ENCODE assay signal across 22 mouse cellular contexts in genomic region chr1:18522902-18523301, GRCm38 (mm10).
DNase-seq lines count a peak whose midpoint lies in the region; ATAC-seq and TF ChIP-seq lines count a peak whose summit lies in the region.
"Had no signal": no experiment of that assay in that cellular context is flagged by ENCODE, and none has a peak within 500 bp of the region (broad histone marks: within the 10 kb centered on the region; RNA-seq: fewer than 3 reads in every experiment).

No protein-coding gene starts in this region.

- peak; percentile 79 for ATAC-seq in intestine, embryonic 14.5 days (replicated peaks; ENCODE audit: low FRiP score, low TSS enrichment, low read depth)
- ATAC-seq in intestine, embryonic 15.5 days, result peak; percentile 87
- peak; percentile 88 for ATAC-seq in intestine, embryonic 16.5 days
- ATAC-seq in intestine, postnatal 0 days, result peak; percentile 96
- ATAC-seq: activated CD4-positive, CD25-positive, alpha-beta regulatory T cell, adult 4 months; CD4-positive, CD25-positive, alpha-beta regulatory T cell, adult 4 months; Patski had no signal

- no peak overlapping the region for H3K9ac ChIP-seq in intestine, embryonic 14.5 days (ENCODE audit: low read length)
- no peak overlapping the region for H3K9ac ChIP-seq in intestine, embryonic 15.5 days
- no peak overlapping the region for H3K9ac ChIP-seq in intestine, embryonic 16.5 days (ENCODE audit: low read depth, low read length)
- no peak overlapping the region for H3K9ac ChIP-seq in intestine, postnatal 0 days (ENCODE audit: low read depth, low read length)

- H3K9me3 ChIP-seq in intestine, embryonic 14.5 days (ENCODE audit: control insufficient read depth, low read length), result no peaks in the 10 kb centered on the region
- no peaks in the 10 kb centered on the region for H3K9me3 ChIP-seq in intestine, embryonic 15.5 days
- H3K9me3 ChIP-seq in intestine, embryonic 16.5 days (ENCODE audit: control insufficient read depth, low read length), result no peaks in the 10 kb centered on the region
- no peaks in the 10 kb centered on the region for H3K9me3 ChIP-seq in intestine, postnatal 0 days (ENCODE audit: control insufficient read depth)
- H3K9me3 ChIP-seq: G1E had no signal

- no peak overlapping the region for H3K27ac ChIP-seq in intestine, embryonic 14.5 days (ENCODE audit: low read depth)
- no peak overlapping the region for H3K27ac ChIP-seq in intestine, embryonic 15.5 days
- no peak overlapping the region for H3K27ac ChIP-seq in intestine, embryonic 16.5 days (ENCODE audit: low read length)
- H3K27ac ChIP-seq in intestine, postnatal 0 days (ENCODE audit: low read depth, low read length), result no peak overlapping the region
- H3K27ac ChIP-seq in cerebellum, adult 2 months (ENCODE audit: insufficient read depth, low read length), result no peak overlapping the region

- H3K4me2 ChIP-seq in intestine, embryonic 14.5 days (ENCODE audit: low read length), result no peak overlapping the region
- no peak overlapping the region for H3K4me2 ChIP-seq in intestine, embryonic 15.5 days (replicated peaks)
- H3K4me2 ChIP-seq in intestine, embryonic 16.5 days (ENCODE audit: low read depth, low read length), result no peak overlapping the region
- H3K4me2 ChIP-seq in intestine, postnatal 0 days (replicated peaks; ENCODE audit: low read depth), result no peak overlapping the region

- TF ChIP-seq CTCF in intestine, postnatal 0 days (IDR thresholded peaks at IDR 0.05; ENCODE audit: low read depth), result no peak
- no peak for TF ChIP-seq CTCF in cerebellum, adult 2 months (IDR thresholded peaks at IDR 0.05; ENCODE audit: borderline replicate concordance, insufficient read depth, low read depth, low read length)

- DNase-seq in intestine, embryonic 14.5 days (ENCODE audit: low spot score), result no peak
- no peak for DNase-seq in ovary, postnatal 10 days (ENCODE audit: low spot score)
- DNase-seq in cerebellum, adult 2 months, result no peak
- no peak for DNase-seq in frontal cortex, adult 2 months (ENCODE audit: extremely low spot score in 1 of 2, low spot score in 1 of 2)
- DNase-seq in urinary bladder, adult 2 months (ENCODE audit: low spot score), result no peak
- DNase-seq: adrenal gland, adult 2 months; adrenal gland, adult 8-10 months; adrenal gland, postnatal 10 days; adrenal gland, postnatal 14 days; adrenal gland, postnatal 25 days; adrenal gland, postnatal 36 days; B cell, adult 2 months; cerebellum, adult 11 months; cerebellum, adult 11-12 months had no signal

- no peaks in the 10 kb centered on the region for H3K27me3 ChIP-seq in intestine, embryonic 14.5 days (replicated peaks; ENCODE audit: control insufficient read depth, insufficient read depth, low read length)
- H3K27me3 ChIP-seq in intestine, embryonic 15.5 days (replicated peaks), result no peaks in the 10 kb centered on the region
- no peaks in the 10 kb centered on the region for H3K27me3 ChIP-seq in intestine, embryonic 16.5 days (replicated peaks; ENCODE audit: control insufficient read depth, insufficient read depth, low read length)
- no peaks in the 10 kb centered on the region for H3K27me3 ChIP-seq in intestine, postnatal 0 days (replicated peaks; ENCODE audit: control insufficient read depth, insufficient read depth, low read length)
- H3K27me3 ChIP-seq in cerebellum, adult 2 months (ENCODE audit: control insufficient read depth, insufficient read depth, low read length), result no peaks in the 10 kb centered on the region
- H3K27me3 ChIP-seq: CH12.LX, Patski had no signal

- TF ChIP-seq POLR2A in cerebellum, adult 2 months (IDR thresholded peaks at IDR 0.05; ENCODE audit: borderline replicate concordance, insufficient read depth, low read length), result no peak

- 56% methylated on average over 2 of the region's 2 CpGs for WGBS in intestine, embryonic 14.5 days
- 45% methylated on average over 2 of the region's 2 CpGs for whole genome bisulfite sequencing in intestine, embryonic 15.5 days
- WGBS in intestine, embryonic 16.5 days, result 52% methylated on average over 2 of the region's 2 CpGs
- WGBS in intestine, postnatal 0 days, result 25% methylated on average over 2 of the region's 2 CpGs
- 61% methylated on average over 2 of the region's 2 CpGs for WGBS in cerebellum, adult 2 months

- H3K36me3 ChIP-seq in intestine, embryonic 14.5 days (ENCODE audit: control insufficient read depth, insufficient read depth, low read length), result no peaks in the 10 kb centered on the region
- H3K36me3 ChIP-seq in intestine, embryonic 15.5 days, result no peaks in the 10 kb centered on the region
- no peaks in the 10 kb centered on the region for H3K36me3 ChIP-seq in intestine, embryonic 16.5 days (ENCODE audit: control insufficient read depth, insufficient read depth, low read length)
- H3K36me3 ChIP-seq in intestine, postnatal 0 days (ENCODE audit: control insufficient read depth, insufficient read depth), result no peaks in the 10 kb centered on the region
- H3K36me3 ChIP-seq: G1E had no signal

- no peaks in the 10 kb centered on the region for H3K4me1 ChIP-seq in intestine, embryonic 14.5 days (replicated peaks; ENCODE audit: control insufficient read depth, insufficient read depth, low read length)
- H3K4me1 ChIP-seq in intestine, embryonic 15.5 days (replicated peaks), result no peaks in the 10 kb centered on the region
- H3K4me1 ChIP-seq in intestine, embryonic 16.5 days (ENCODE audit: control insufficient read depth, insufficient read depth, low read length), result no peaks in the 10 kb centered on the region
- no peaks in the 10 kb centered on the region for H3K4me1 ChIP-seq in intestine, postnatal 0 days (replicated peaks; ENCODE audit: control insufficient read depth, insufficient read depth, low read length)
- no peaks in the 10 kb centered on the region for H3K4me1 ChIP-seq in cerebellum, adult 2 months (ENCODE audit: control insufficient read depth, insufficient read depth, low read length)

- H3K4me3 ChIP-seq in intestine, embryonic 14.5 days (ENCODE audit: low read depth, low read length), result no peak overlapping the region
- no peak overlapping the region for H3K4me3 ChIP-seq in intestine, embryonic 15.5 days (replicated peaks)
- no peak overlapping the region for H3K4me3 ChIP-seq in intestine, embryonic 16.5 days (ENCODE audit: low read length)
- no peak overlapping the region for H3K4me3 ChIP-seq in intestine, postnatal 0 days (ENCODE audit: low read depth, low read length)
- H3K4me3 ChIP-seq in cerebellum, adult 2 months (replicated peaks; ENCODE audit: insufficient read depth, low read depth, low read length), result no peak overlapping the region
